Mouse (Mus musculus) cerebral cortex, adult 2 months (tissue): ENCODE measurements around the gene Wars2.

Experiments
- WGBS: fragments of 180-500 bp; shearing (Covaris S2); methylation state at CpG from one replicate; pipeline ENCODE4 v1.1.7; 2018; 5-methylcytosine and 5-hydroxymethylcytosine counted together

Wars2 gene

GRCm38 (mm10) chr3:99248831-99249550, 108.1 kb downstream of the Wars2 start:
- WGBS = 6% methylated on average over 25 of the region's 25 CpGs

- WGBS = 6% methylated on average over 11 of the region's 11 CpGs
Observed at GRCm38 (mm10) chr3:99249551-99249870, 108.6 kb downstream of the Wars2 start.

GRCm38 (mm10) chr3:99249906-99250305, 109.0 kb downstream of the Wars2 start:
- WGBS = 4% methylated on average over 6 of the region's 6 CpGs

GRCm38 (mm10) chr3:99251271-99252165, 110.7 kb downstream of the Wars2 start:
- WGBS = 38% methylated on average over 6 of the region's 6 CpGs

- 9% methylated on average over 16 of the region's 16 CpGs for WGBS
Observed at GRCm38 (mm10) chr3:99252461-99253091, 111.7 kb downstream of the Wars2 start.

GRCm38 (mm10) chr3:99253092-99253488, 112.2 kb downstream of the Wars2 start:
- WGBS = 5% methylated on average over 12 of the region's 12 CpGs

GRCm38 (mm10) chr3:99253497-99254451, 112.9 kb downstream of the Wars2 start:
- 2% methylated on average over 72 of the region's 73 CpGs for WGBS

- 6% methylated on average over 15 of the region's 15 CpGs for WGBS
Observed at GRCm38 (mm10) chr3:99254559-99255151, 113.8 kb downstream of the Wars2 start.

GRCm38 (mm10) chr3:99255411-99256365, 114.8 kb downstream of the Wars2 start:
- 8% methylated on average over 11 of the region's 11 CpGs for WGBS

GRCm38 (mm10) chr3:99256366-99256750, 115.5 kb downstream of the Wars2 start:
- WGBS = 10% methylated on average over 11 of the region's 11 CpGs

GRCm38 (mm10) chr3:99256766-99257165, 115.9 kb downstream of the Wars2 start:
- 7% methylated on average over 20 of the region's 20 CpGs for WGBS

- 9% methylated on average over 29 of the region's 29 CpGs for WGBS
Observed at GRCm38 (mm10) chr3:99257586-99258577, 117.0 kb downstream of the Wars2 start.

- WGBS = 9% methylated on average over 6 of the region's 6 CpGs
Observed at GRCm38 (mm10) chr3:99259741-99260270, 118.9 kb downstream of the Wars2 start.

- WGBS = 26% methylated on average over 2 of the region's 2 CpGs
Observed at GRCm38 (mm10) chr3:99260395-99260794, 119.5 kb downstream of the Wars2 start.

GRCm38 (mm10) chr3:99261371-99261791, 120.5 kb downstream of the Wars2 start:
- WGBS = 6% methylated on average over 18 of the region's 18 CpGs

- 11% methylated on average over 2 of the region's 2 CpGs for WGBS
Observed at GRCm38 (mm10) chr3:99261986-99262385, 121.1 kb downstream of the Wars2 start.

- 32% methylated on average over 9 of the region's 9 CpGs for WGBS
Observed at GRCm38 (mm10) chr3:99263471-99263903, 122.6 kb downstream of the Wars2 start.

GRCm38 (mm10) chr3:99264695-99265094, 123.8 kb downstream of the Wars2 start:
- 20% methylated on average over 7 of the region's 7 CpGs for whole genome bisulfite sequencing
